Mouse (Mus musculus) ovary, adult 2 months (tissue): Measurements from ENCODE around the gene V1rd19. TPM values are rescaled to one million over a fixed set of nuclear protein-coding genes. Genes with fewer than 3 reads are reported as not detected.

ENCODE experiments used
- polyA plus RNA-seq: library from polyadenylated mRNA; depleted of rRNA; stranded (reverse); fragments of >200 nt; gene quantifications from 2 replicates; pipeline ENCODE4 v1.2.3, GENCODE M21; 2012; rRNA removed

V1rd19 gene
- not detected in 2 replicates for polyA plus RNA-seq

GRCm38 (mm10) chr7:24001391-24001790 is at the start of gene V1rd19:
TSS of gene V1rd19 (plus strand) at chr7:24001691.

GRCm38 (mm10) chr7:23974315-23974714 is 27.2 kb upstream of the V1rd19 start, which contains the start of gene Vmn1r181:
TSS of gene Vmn1r181 (plus strand) at chr7:23974615.

DNA sequence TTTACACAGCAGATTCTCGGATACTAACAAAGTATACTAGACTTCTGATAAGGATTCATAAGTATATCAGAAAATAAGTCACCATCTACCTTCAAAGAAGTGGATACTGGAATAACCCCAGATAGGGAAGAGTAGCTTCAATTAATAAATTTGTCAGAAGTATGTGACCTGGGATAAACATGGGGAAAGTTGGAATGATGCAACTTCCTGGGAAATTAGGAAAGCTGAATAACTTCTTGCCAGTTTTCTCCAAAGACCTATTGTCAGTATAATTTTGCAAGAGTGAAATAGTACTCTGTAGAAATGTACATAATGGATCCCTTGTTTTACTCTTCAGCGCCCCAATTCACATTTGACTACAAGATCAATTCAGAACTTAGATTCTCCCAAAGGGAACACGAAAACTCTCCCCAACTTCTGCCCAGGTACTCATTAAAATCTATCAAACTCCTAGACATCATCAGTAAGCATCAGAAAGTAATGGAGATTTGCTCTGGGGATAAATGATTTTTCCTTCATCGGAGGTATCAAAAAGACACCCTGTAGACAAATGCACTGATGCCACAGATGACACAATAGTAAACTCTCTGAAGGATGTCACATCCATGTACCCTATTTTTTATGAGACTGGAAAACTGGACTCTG is 51.3 kb downstream of the V1rd19 start, which contains the start of gene Vmn1r183:
TSS of gene Vmn1r183 (plus strand) at position 595 of the 645 bp plus-strand sequence.

Other genes with a start within 250 kb of the V1rd19 start
- gene Vmn1r174, start 249.4 kb upstream of the V1rd19 start, polyA plus RNA-seq: not detected in 2 replicates
- gene Vmn1r175, start 191.0 kb upstream of the V1rd19 start, polyA plus RNA-seq: not detected in 2 replicates
- gene Vmn1r176, start 164.3 kb upstream of the V1rd19 start, polyA plus RNA-seq: not detected in 2 replicates
- gene Vmn1r177, start 135.2 kb upstream of the V1rd19 start, polyA plus RNA-seq: not detected in 2 replicates
- not detected in 2 replicates for gene Vmn1r178, start 109.7 kb upstream of the V1rd19 start, polyA plus RNA-seq
- gene Vmn1r179, start 74.7 kb upstream of the V1rd19 start, polyA plus RNA-seq: not detected in 2 replicates
- not detected in 2 replicates for gene Vmn1r180, start 51.1 kb upstream of the V1rd19 start, polyA plus RNA-seq
- gene Vmn1r181, start 27.1 kb upstream of the V1rd19 start, polyA plus RNA-seq: not detected in 2 replicates
- not detected in 2 replicates for gene Vmn1r183, start 51.6 kb downstream of the V1rd19 start, polyA plus RNA-seq
- 17.2 and 18.5 TPM in 2 replicates for gene Zfp180, start 80.2 kb downstream of the V1rd19 start, polyA plus RNA-seq
- gene Zfp112, start 110.6 kb downstream of the V1rd19 start, polyA plus RNA-seq: 2.7 TPM in 2 replicates
- gene Zfp235, start 132.5 kb downstream of the V1rd19 start, polyA plus RNA-seq: 6.5 and 8.0 TPM in 2 replicates
- gene Zfp114, start 173.4 kb downstream of the V1rd19 start, polyA plus RNA-seq: 0.72 and 0.81 TPM in 2 replicates
- 2.0 and 2.8 TPM in 2 replicates for gene Zfp111, start 209.8 kb downstream of the V1rd19 start, polyA plus RNA-seq
- gene Zfp109, start 235.9 kb downstream of the V1rd19 start, polyA plus RNA-seq: 1.6 and 2.5 TPM in 2 replicates